Mouse (Mus musculus) retina, postnatal 1 day (tissue): ENCODE measurements around the gene Ivl.

ENCODE experiments used
- DNase-seq: peaks from one replicate; pipeline ENCODE4 v3.0.0-alpha.2; 2012

The Ivl gene

GRCm38 (mm10) chr3:92573449-92574041 is at the start of gene Ivl:
Gene Ivl, minus strand, starts transcription at chr3:92573735.
- no peak for DNase-seq

DNA sequence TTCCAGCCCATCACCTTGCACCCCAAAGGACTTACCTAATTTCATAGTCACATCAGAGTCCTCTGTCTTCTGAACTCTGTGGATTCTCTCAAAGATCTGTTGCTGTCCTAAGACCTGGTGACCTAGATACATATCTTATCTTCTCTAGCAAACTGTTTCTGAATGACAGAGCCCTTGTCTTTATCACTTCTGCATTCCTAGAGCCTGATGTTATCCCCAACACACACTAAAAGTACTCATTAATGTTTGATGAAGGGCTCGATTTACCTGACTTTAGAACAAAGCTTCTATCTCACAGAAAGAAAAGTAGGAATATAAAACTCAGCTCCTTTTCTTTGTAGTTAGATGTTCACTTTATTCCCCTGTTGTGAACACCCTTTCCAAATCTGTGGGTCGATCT is 48.0 kb upstream of the Ivl start, which contains the start of gene Lce6a:
TSS of gene Lce6a (minus strand) at position 101 of the 400 bp plus-strand sequence.
- DNase-seq = no peak

DNA sequence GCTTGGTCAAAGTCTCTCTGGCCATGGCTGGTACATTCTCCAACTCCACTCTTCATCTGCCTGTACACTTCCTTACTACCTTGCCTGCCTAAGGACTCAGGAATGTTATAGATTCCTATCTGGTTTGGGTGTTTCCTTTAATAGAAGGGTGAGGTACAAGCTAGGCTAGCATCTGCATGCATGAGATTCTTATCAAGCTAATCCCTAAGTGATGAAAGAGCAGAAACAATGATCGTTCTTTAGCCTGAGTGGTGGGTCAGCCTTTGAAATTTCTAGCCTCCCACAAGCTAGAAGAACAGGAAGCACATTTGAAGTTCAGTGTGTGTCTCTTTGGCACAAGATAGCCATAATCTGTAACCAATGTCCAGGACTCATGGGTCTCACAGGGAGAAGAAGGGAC is 36.3 kb upstream of the Ivl start:
- DNase-seq = no peak

GRCm38 (mm10) chr3:92607392-92607791 is 33.9 kb upstream of the Ivl start, which contains the start of gene 2210017I01Rik:
Gene 2210017I01Rik, minus strand, starts transcription at chr3:92607492.
- DNase-seq = no peak

- DNase-seq = peak; percentile 12
Measured at GRCm38 (mm10) chr3:92602169-92602568, 28.6 kb upstream of the Ivl start.

DNA sequence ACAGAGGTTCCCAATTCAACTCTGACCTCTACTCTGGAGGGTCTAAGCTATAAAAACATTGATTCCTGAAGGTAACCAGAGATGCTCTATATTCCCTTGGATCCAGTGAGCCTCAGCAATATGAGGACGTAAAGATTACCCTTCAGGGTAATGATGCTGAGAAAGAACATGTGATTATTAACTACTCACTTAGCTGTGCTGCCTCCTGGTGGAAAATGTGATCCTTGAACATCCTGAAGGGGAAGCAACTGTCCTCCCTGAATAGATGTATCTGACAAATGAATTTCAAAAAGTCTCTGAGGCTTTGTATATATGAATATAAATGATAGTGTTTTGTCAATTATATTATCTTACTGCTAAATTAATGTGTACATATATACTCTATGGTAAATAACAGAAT is 26.9 kb upstream of the Ivl start:
- no peak for DNase-seq

GRCm38 (mm10) chr3:92599973-92600372 is 26.4 kb upstream of the Ivl start:
- no peak for DNase-seq

DNA sequence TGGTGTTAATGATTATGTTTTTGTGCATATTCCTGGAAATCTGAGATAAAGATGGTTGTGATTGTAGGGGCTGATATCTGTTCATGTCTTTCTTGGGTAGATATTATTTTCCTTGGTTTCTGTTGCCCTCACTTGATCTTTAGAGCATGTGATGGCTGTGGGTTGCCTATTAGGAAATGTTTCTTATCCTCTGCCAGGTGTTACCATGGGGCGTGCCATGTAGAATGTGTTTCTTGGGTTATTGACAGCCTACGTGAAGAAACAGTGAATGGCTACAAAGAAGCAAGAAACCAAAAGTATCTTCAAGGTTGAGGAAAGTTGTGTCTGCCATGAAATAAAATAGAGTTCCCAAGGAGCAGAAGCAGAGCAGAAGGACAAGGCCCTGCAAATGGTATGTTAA is 24.9 kb upstream of the Ivl start:
- DNase-seq = no peak

DNA sequence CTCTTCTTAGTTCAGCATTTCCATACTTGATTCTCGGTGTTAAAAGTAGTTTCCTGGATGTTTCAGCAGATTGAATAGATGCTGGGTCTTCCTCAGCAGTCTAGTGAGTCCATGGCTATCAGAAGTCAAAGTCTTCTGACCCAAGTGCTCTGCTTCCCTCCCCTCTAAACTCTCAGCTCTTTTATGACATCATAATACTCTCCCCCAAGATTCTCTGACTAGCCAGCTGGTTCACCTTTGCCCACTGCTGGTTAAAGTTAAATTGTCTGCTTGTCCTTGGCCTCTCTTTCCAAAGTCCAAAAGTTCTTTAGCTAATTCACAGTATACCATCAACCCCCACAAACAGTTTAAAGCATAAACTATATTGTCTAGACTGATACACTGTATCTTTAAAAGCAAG is 15.3 kb upstream of the Ivl start, which contains the start of gene Smcp:
TSS of gene Smcp (minus strand) at position 140 of the 400 bp plus-strand sequence.
- DNase-seq = no peak

DNA sequence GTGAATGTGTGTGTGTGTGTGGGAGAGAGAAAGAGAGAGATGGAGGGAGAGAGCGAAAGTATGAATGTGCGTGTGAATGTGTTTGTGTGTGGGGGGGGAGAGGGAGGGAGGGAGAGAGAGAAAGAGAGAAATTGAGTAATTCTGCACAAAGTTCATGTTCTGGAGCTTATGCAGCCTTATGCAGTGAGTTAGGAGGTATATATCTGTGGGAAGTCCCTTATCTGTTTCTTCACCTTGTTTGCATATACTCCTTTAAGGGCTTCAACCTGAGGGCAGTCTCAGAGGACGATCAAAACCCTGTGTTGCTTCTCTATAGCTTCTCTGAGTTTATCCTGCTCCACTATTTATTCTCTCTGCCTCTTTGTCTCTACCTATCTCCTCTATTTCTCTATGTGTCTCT is 13.7 kb upstream of the Ivl start:
- no peak for DNase-seq

GRCm38 (mm10) chr3:92585055-92585454 is 11.5 kb upstream of the Ivl start:
- DNase-seq = no peak

GRCm38 (mm10) chr3:92583164-92583826 is 9.8 kb upstream of the Ivl start:
- DNase-seq = no peak

DNA sequence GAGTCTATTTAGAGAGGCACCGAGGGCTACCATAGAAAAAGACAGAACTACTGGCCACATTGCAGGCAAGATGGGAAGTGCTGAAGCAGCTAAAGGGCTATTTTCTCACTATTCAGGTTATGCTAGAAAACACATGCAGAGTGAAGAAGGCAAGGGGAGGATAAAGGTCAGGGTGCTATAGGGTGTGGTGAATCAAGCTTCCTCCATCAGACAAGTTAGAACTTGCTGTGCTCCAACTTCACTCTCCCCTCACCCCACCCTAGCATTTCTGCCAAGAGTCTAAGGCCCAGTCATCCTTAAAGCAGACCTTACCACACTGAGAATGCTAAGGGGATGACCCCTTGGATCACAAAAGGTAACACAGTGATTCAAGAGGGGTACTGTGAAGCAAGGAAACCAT is 6.0 kb upstream of the Ivl start:
- no peak for DNase-seq

DNA sequence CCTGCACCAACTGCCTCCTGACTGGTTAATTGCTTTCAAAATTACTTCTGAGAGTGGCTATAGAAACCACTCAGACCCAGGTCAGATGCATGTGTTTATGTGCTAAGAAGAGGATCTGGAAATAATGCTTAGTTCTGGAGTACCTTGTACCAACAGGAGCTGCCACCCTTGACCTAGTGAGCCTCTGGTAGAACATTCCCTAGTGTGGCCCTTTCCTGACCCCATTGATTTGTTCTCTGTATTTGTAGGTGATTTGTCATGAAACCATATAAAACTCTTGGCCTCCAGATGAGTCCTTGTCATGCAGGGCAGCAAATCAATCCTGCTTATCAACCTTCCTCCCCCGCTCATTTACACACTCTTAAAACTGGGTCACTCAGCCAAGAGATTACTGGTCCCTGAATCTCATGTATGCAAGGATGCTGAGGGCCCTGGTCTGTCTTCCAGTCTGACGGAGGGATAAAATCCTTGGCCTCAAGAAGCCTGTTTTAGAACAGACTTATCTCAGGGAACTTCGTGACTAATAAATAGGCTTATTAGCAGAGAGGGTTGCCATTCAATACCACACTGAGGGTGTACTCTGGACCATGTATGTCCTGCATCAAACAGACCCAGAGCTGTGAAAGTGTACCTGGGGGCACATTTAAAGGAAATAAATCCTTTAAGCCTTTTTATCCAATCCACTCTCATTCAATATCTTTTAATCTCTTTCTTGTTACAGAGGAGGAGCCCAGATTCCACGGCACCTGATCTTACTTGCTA is 5.3 kb upstream of the Ivl start:
- peak; percentile 17 for DNase-seq

- no peak for DNase-seq
Measured at GRCm38 (mm10) chr3:92572514-92573155, 900 bp downstream of the Ivl start.

DNA sequence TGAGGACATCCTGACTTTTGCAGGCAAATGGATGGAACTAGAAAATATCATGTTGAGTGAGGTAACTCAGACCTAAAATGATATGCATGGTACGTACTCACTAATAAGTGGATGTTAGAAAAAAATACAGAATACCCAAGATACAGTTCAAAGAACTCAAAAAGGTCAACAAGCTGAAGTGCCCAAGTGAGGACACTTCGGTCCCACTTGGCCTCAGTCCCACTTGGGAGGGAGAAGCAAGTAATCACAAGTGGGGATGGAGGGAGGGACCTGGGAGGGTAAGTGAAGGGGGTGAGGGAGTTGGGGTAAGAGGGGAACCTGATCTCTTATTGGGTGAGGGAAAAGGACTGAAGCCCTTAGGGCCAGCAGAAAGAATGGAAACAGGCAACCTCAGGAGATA is 4.8 kb downstream of the Ivl start:
- no peak for DNase-seq

- no peak for DNase-seq
Measured at GRCm38 (mm10) chr3:92565418-92565817, 8.1 kb downstream of the Ivl start.

- no peak for DNase-seq
Measured at GRCm38 (mm10) chr3:92534411-92534810, 39.1 kb downstream of the Ivl start, which contains the start of gene 2310046K23Rik. Gene 2310046K23Rik, minus strand, starts transcription at chr3:92534511.
